Comparison of ENCODE assay signal across 34 mouse cellular contexts in the genomic region with DNA sequence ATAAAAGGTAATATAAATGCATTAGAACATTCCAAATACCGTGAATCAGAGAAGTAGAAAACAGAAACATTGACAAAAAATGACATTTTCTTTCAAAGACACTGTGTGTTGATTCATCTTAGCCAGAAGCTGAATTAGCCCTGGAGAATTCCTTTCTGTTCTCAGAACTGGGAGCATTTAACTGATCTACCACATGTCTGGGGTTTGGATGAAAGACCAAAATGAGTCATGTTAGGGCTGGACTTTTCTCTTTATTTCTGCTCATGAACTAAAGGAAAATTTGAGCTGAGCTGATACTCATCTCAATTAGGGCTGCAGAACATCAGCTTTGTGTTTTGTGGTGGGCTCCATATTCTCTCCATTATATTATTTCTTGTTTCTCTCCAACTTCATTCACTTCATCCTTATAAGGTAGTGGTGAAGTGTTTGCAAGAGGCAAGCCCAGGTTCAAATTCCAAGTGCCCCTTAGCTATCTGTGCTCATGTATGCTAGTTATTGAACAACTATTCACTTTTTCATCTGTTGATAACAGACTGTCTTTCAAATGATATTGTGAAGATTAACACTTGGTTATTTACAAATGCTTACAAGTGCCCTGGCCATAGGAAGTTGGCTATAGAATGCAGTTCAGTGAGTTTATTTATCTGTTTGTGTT.
DNase-seq lines count a peak whose midpoint lies in the region; ATAC-seq and TF ChIP-seq lines count a peak whose summit lies in the region.
"Had no signal": no experiment of that assay in that cellular context is flagged by ENCODE, and none has a peak within 500 bp of the region (broad histone marks: within the 10 kb centered on the region; RNA-seq: fewer than 3 reads in every experiment).

No protein-coding gene starts in this region.

- no peak for ATAC-seq in heart, embryonic 12.5 days (ENCODE audit: insufficient number of reproducible peaks, low FRiP score)
- peak; percentile 86 for ATAC-seq in intestine, embryonic 16.5 days
- ATAC-seq: inflammation-experienced regulatory T-cells, adult 6 months; lung, postnatal 0 days had no signal

- H3K9me3 ChIP-seq in heart, embryonic 12.5 days (replicated peaks) = no peaks in the 10 kb centered on the region
- H3K9me3 ChIP-seq in intestine, embryonic 16.5 days (ENCODE audit: control insufficient read depth, low read length) = no peaks in the 10 kb centered on the region
- H3K9me3 ChIP-seq: embryonic facial prominence, embryonic 12.5 days; forebrain, embryonic 12.5 days; heart, embryonic 13.5 days; hindbrain, embryonic 10.5 days; hindbrain, embryonic 15.5 days; limb, embryonic 12.5 days; megakaryocyte, embryonic 14.5 days; midbrain, embryonic 12.5 days; neural tube, embryonic 12.5 days had no signal

- no peak overlapping the region for H3K27ac ChIP-seq in heart, embryonic 12.5 days (ENCODE audit: poor library complexity, severe bottlenecking)
- H3K27ac ChIP-seq in intestine, embryonic 16.5 days (ENCODE audit: low read length) = no peak overlapping the region
- no peak overlapping the region for H3K27ac ChIP-seq in cerebellum, adult 2 months (ENCODE audit: insufficient read depth, low read length)
- H3K27ac ChIP-seq: embryonic facial prominence, embryonic 12.5 days; forebrain, embryonic 12.5 days; heart, embryonic 13.5 days; hindbrain, embryonic 10.5 days; hindbrain, embryonic 15.5 days; left cerebral cortex, adult 2 months; limb, embryonic 12.5 days; midbrain, embryonic 12.5 days; neural tube, embryonic 12.5 days; stomach, postnatal 0 days had no signal

- H3K9ac ChIP-seq in heart, embryonic 12.5 days = no peak overlapping the region
- H3K9ac ChIP-seq in intestine, embryonic 16.5 days (ENCODE audit: low read depth, low read length) = no peak overlapping the region
- H3K9ac ChIP-seq: embryonic facial prominence, embryonic 12.5 days; forebrain, embryonic 12.5 days; heart, embryonic 13.5 days; hindbrain, embryonic 15.5 days; limb, embryonic 12.5 days; midbrain, embryonic 12.5 days; neural tube, embryonic 12.5 days had no signal

- H3K27me3 ChIP-seq in heart, embryonic 12.5 days (replicated peaks) = no peaks in the 10 kb centered on the region
- no peaks in the 10 kb centered on the region for H3K27me3 ChIP-seq in intestine, embryonic 16.5 days (replicated peaks; ENCODE audit: control insufficient read depth, insufficient read depth, low read length)
- no peaks in the 10 kb centered on the region for H3K27me3 ChIP-seq in cerebellum, adult 2 months (ENCODE audit: control insufficient read depth, insufficient read depth, low read length)
- H3K27me3 ChIP-seq: embryonic facial prominence, embryonic 12.5 days; forebrain, embryonic 12.5 days; heart, embryonic 13.5 days; hindbrain, embryonic 15.5 days; limb, embryonic 12.5 days; megakaryocyte, embryonic 14.5 days; midbrain, embryonic 12.5 days; neural tube, embryonic 12.5 days had no signal

- 93% methylated on average over 1 of the region's 1 CpGs for WGBS in heart, embryonic 12.5 days
- 92% methylated on average over 1 of the region's 1 CpGs for WGBS in intestine, embryonic 16.5 days
- WGBS in cerebellum, adult 2 months = 94% methylated on average over 1 of the region's 1 CpGs

- no peak for TF ChIP-seq CTCF in cerebellum, adult 2 months (IDR thresholded peaks at IDR 0.05; ENCODE audit: borderline replicate concordance, insufficient read depth, low read depth, low read length)

- TF ChIP-seq POLR2A in cerebellum, adult 2 months (IDR thresholded peaks at IDR 0.05; ENCODE audit: borderline replicate concordance, insufficient read depth, low read length) = no peak

- no peak overlapping the region for H3K4me3 ChIP-seq in heart, embryonic 12.5 days
- H3K4me3 ChIP-seq in intestine, embryonic 16.5 days (ENCODE audit: low read length) = no peak overlapping the region
- no peak overlapping the region for H3K4me3 ChIP-seq in cerebellum, adult 2 months (replicated peaks; ENCODE audit: insufficient read depth, low read depth, low read length)
- H3K4me3 ChIP-seq: embryonic facial prominence, embryonic 12.5 days; erythroblast, embryonic 14.5 days; forebrain, embryonic 12.5 days; heart, embryonic 13.5 days; hindbrain, embryonic 10.5 days; hindbrain, embryonic 15.5 days; left cerebral cortex, adult 2 months; limb, embryonic 12.5 days; megakaryocyte, embryonic 14.5 days; midbrain, embryonic 12.5 days; myocyte; neural tube, embryonic 12.5 days had no signal

- 0 out of 2 replicates have a peak, but pooled peaks cover 2% of the 10 kb centered on the region for H3K4me1 ChIP-seq in heart, embryonic 12.5 days (replicated peaks)
- H3K4me1 ChIP-seq in intestine, embryonic 16.5 days (ENCODE audit: control insufficient read depth, insufficient read depth, low read length) = no peaks in the 10 kb centered on the region
- no peaks in the 10 kb centered on the region for H3K4me1 ChIP-seq in cerebellum, adult 2 months (ENCODE audit: control insufficient read depth, insufficient read depth, low read length)
- H3K4me1 ChIP-seq: embryonic facial prominence, embryonic 12.5 days; forebrain, embryonic 12.5 days; hindbrain, embryonic 10.5 days; hindbrain, embryonic 15.5 days; limb, embryonic 12.5 days; megakaryocyte, embryonic 14.5 days; midbrain, embryonic 12.5 days; neural tube, embryonic 12.5 days had no signal

- no peak overlapping the region for H3K4me2 ChIP-seq in heart, embryonic 12.5 days
- no peak overlapping the region for H3K4me2 ChIP-seq in intestine, embryonic 16.5 days (ENCODE audit: low read depth, low read length)
- H3K4me2 ChIP-seq: embryonic facial prominence, embryonic 12.5 days; forebrain, embryonic 12.5 days; heart, embryonic 13.5 days; hindbrain, embryonic 15.5 days; limb, embryonic 12.5 days; liver, embryonic 11.5 days; midbrain, embryonic 12.5 days; neural tube, embryonic 12.5 days had no signal

- H3K36me3 ChIP-seq in heart, embryonic 12.5 days = no peaks in the 10 kb centered on the region
- no peaks in the 10 kb centered on the region for H3K36me3 ChIP-seq in intestine, embryonic 16.5 days (ENCODE audit: control insufficient read depth, insufficient read depth, low read length)
- H3K36me3 ChIP-seq: embryonic facial prominence, embryonic 12.5 days; forebrain, embryonic 12.5 days; G1E; heart, embryonic 13.5 days; hindbrain, embryonic 10.5 days; hindbrain, embryonic 15.5 days; limb, embryonic 12.5 days; midbrain, embryonic 12.5 days; neural tube, embryonic 12.5 days had no signal

- DNase-seq in adrenal gland, adult 2 months = peak; percentile 13
- DNase-seq in adrenal gland, postnatal 36 days = no peak
- DNase-seq in heart, adult 11 months = peak; percentile 11
- peak; percentile 65 for DNase-seq in NIH3T3 (ENCODE audit: low read depth)
- DNase-seq in layer of hippocampus, adult 9-11 months = no peak
- DNase-seq in cerebellum, adult 2 months = no peak
- DNase-seq: cerebellum, adult 9-10 months; cerebellum, postnatal 36 days; heart, adult 18-20 months; heart, postnatal 10 days; kidney, postnatal 14 days; lung, postnatal 4 days; right cerebral cortex, adult 18-20 months; thymus, adult 2 months; thymus, postnatal 36 days had no signal

Comparison
In these comparisons a context has a peak if more than half of its experiments do, and no peak if none do; other contexts are left out.
1. DNase-seq: peak in adrenal gland, adult 2 months (single experiment), heart, adult 11 months (single experiment) and NIH3T3 (single experiment); none in adrenal gland, postnatal 36 days (0 of 2), layer of hippocampus, adult 9-11 months (single experiment) and cerebellum, adult 2 months (0 of 2).